Mouse (Mus musculus) activated CD4-positive, CD25-positive, alpha-beta regulatory T cell, adult 4 months (primary cell): ENCODE results near the gene Ttc26. TPM values are rescaled to one million over a fixed set of nuclear protein-coding genes. Genes with fewer than 3 reads are reported as not detected.

Experiments used
- ATAC-seq: one replicate; pipeline ENCODE4 v1.8.0; 2017
- polyA plus RNA-seq, 2 experiments: library from polyadenylated mRNA; unstranded; fragments of 100-300 nt; shearing (Covaris generic); gene quantifications; one replicate each; pipeline ENCODE4 v1.2.1; 2017

Ttc26 gene
- polyA plus RNA-seq, 2 experiments from 2014 or later = 0.10 TPM; not detected in 1

GRCm38 (mm10) chr6:38458075-38458474, 76.8 kb downstream of the Ttc26 start:
- no peak for ATAC-seq

- ATAC-seq = no peak
Measured at GRCm38 (mm10) chr6:38469591-38469990, 88.3 kb downstream of the Ttc26 start.

Other genes with a start within 250 kb of the Ttc26 start
- under 1 TPM; 0.08 to 0.13 TPM for gene D630045J12Rik, start 127.5 kb upstream of the Ttc26 start, polyA plus RNA-seq
- under 1 TPM; 0.54 to 0.58 TPM for gene Zc3hav1l, start 82.2 kb upstream of the Ttc26 start, polyA plus RNA-seq
- gene Zc3hav1, start 26.9 kb upstream of the Ttc26 start, polyA plus RNA-seq = 100 to 1,000 TPM; 172 to 188 TPM
- 10 to 100 TPM; 20.1 to 22.2 TPM for gene Ubn2, start 52.5 kb downstream of the Ttc26 start, polyA plus RNA-seq
- 10 to 100 TPM; 70.9 to 75.0 TPM for gene Fmc1, start 152.0 kb downstream of the Ttc26 start, polyA plus RNA-seq
- 100 to 1,000 TPM; 101 to 117 TPM for gene Luc7l2, start 169.9 kb downstream of the Ttc26 start, polyA plus RNA-seq